Mouse (Mus musculus): ENCODE data around the gene Hif3a.

DNA sequence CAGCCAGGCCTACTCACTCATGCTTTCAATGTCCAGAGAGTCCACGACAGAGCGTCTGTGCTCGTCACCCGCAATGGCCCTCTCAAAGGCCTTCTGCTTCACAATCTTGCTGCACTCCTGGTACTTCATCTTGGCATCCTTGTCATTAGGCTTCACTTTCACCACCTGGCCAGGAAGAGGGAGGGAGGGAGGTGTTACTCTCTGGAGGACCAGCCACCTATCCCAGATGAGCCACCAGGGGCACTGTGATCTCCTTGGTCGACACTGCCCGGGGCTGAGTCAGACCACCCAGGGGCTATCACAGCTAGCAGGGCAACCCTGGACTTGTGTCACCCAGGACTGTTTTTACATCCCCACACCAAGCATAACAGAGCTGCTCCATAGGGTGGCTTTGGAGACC lies 46.8 kb downstream of the Hif3a start:
- TF ChIP-seq POLR2A (IDR thresholded peaks at IDR 0.05; ENCODE audit: borderline replicate concordance, extremely low read depth, insufficient read depth, insufficient read length, poor library complexity, severe bottlenecking) (no peak), CTCF (IDR thresholded peaks at IDR 0.05; ENCODE audit: borderline replicate concordance, extremely low read depth, insufficient read depth, insufficient read length) (peak; percentile 17; the same call in 1 of the 2 replicates)

Measured in brain, embryonic 14.5 days (tissue).